23 mouse cellular contexts compared by ENCODE assay signal in genomic region chr12:31730126-31730525, GRCm38 (mm10). TPM values are rescaled to one million over a fixed set of nuclear protein-coding genes. Genes with fewer than 3 reads are reported as not detected.
DNase-seq lines count a peak whose midpoint lies in the region.
"Had no signal": no experiment of that assay in that cellular context is flagged by ENCODE, and none has a peak within 500 bp of the region (broad histone marks: within the 10 kb centered on the region; RNA-seq: fewer than 3 reads in every experiment).

No protein-coding gene starts in this region.

- DNase-seq in frontal cortex, adult 2 months (ENCODE audit: extremely low spot score in 1 of 2, low spot score in 1 of 2): peak; percentile 67 to 74
- no peak for DNase-seq in frontal cortex, postnatal 25 days (ENCODE audit: low spot score in 2 of 2)
- peak; percentile 78 for DNase-seq in right cerebral cortex, adult 18-20 months
- DNase-seq in right cerebral cortex, postnatal 14 days: no peak
- peak; percentile 84 for DNase-seq in layer of hippocampus, adult 9-11 months
- peak; percentile 85 for DNase-seq in telencephalon, adult 2 months (ENCODE audit: low read depth, low spot score)
- no peak for DNase-seq in spleen, adult 18-20 months
- DNase-seq: adrenal gland, adult 8-10 months; cerebellum, adult 8-10 months; cerebellum, postnatal 36 days; gastrocnemius, postnatal 10 days; heart, postnatal 10 days; kidney, adult 18-20 months; kidney, postnatal 36 days; liver; lung, postnatal 14 days; midbrain, embryonic 14.5 days; retina, postnatal 1 day; thymus, postnatal 4 days had no signal

RNA-seq across cellular contexts. Expression of gene Gpr22, which starts 16.4 kb away (rescaled TPM):
- polyA plus RNA-seq in frontal cortex, adult 2 months (2012; rRNA removed): 18.7 and 23.2 TPM in 2 replicates
- polyA plus RNA-seq: G1E; gonadal fat pad, adult 2 months; spleen, adult 2 months; testis, adult 2 months had no signal

Comparison
In these comparisons a context has a peak if more than half of its experiments do, and no peak if none do; other contexts are left out.
1. DNase-seq: peak in frontal cortex, adult 2 months (2 of 2), right cerebral cortex, adult 18-20 months (single experiment), layer of hippocampus, adult 9-11 months (single experiment) and telencephalon, adult 2 months (single experiment); none in frontal cortex, postnatal 25 days (0 of 2), right cerebral cortex, postnatal 14 days (single experiment) and spleen, adult 18-20 months (0 of 2).